Mouse (Mus musculus) kidney, adult 2 months (tissue): Measurements from ENCODE around the gene Map4k3.

Experiments
- CTCF ChIP-seq: fragments of 200-500 bp; conservative IDR thresholded peaks from 2 replicates; pipeline ENCODE4 v1.5.1; 2011; ENCODE audit warnings: low read depth, mild to moderate bottlenecking, control low read depth, low read length, moderate library complexity, mixed read lengths; ENCODE audit not compliant: insufficient read depth, insufficient read length
- POLR2A ChIP-seq: fragments of 200-500 bp; IDR thresholded peaks from one replicate; pipeline ENCODE4 v1.6.1; 2011; ENCODE audit warnings: low read depth, low read length, control low read depth

GRCm38 (mm10) chr17:80568441-80568840 is 159.8 kb downstream of the Map4k3 start:
- TF ChIP-seq CTCF, result no peak
- no peak for TF ChIP-seq POLR2A
